Mouse (Mus musculus) spleen, adult 2 months (tissue): ENCODE measurements around the gene Taf9b. TPM values are rescaled to one million over a fixed set of nuclear protein-coding genes. Genes with fewer than 3 reads are reported as not detected.
"Not testable (repeated sequence)": the region's sequence is repeated elsewhere in the genome, so short reads cannot be mapped to it uniquely, and the experiment has no call there.

ENCODE experiments used
- DNase-seq, 2 experiments: peaks; one replicate each; pipeline versions ENCODE4 v3.0.0 to v3.0.0-alpha.2; 2012 to 2021; ENCODE audit warnings: low spot score in 2 of 2, low read depth in 1 of 2
- H3K27ac ChIP-seq: fragments of 200-500 bp; 2 replicates; pipeline ENCODE4 v1.5.1; 2012; ENCODE audit warnings: low read length, inconsistent platforms; ENCODE audit not compliant: insufficient read depth
- H3K27me3 ChIP-seq: fragments of 200-500 bp; 2 replicates; pipeline ENCODE4 v1.6.1; 2012; ENCODE audit warnings: mild to moderate bottlenecking, moderate library complexity, low read length, inconsistent platforms; ENCODE audit not compliant: control insufficient read depth, insufficient read depth
- H3K36me3 ChIP-seq: fragments of 200-500 bp; 2 replicates; pipeline ENCODE4 v1.6.1; 2012; ENCODE audit warnings: mild to moderate bottlenecking, low read length, inconsistent platforms; ENCODE audit not compliant: control insufficient read depth, insufficient read depth
- H3K4me1 ChIP-seq: fragments of 200-500 bp; 2 replicates; pipeline ENCODE4 v1.6.1; 2011; ENCODE audit warnings: inconsistent platforms; ENCODE audit not compliant: control insufficient read depth, insufficient read depth, insufficient read length
- H3K4me3 ChIP-seq: fragments of 200-500 bp; 2 replicates; pipeline ENCODE4 v1.5.1; 2011; ENCODE audit warnings: mild to moderate bottlenecking, inconsistent platforms; ENCODE audit not compliant: insufficient read depth, insufficient read length; ENCODE audit errors: extremely low read depth
- CTCF ChIP-seq: fragments of 200-500 bp; IDR thresholded peaks from 2 replicates; pipeline ENCODE4 v1.5.1; 2011; ENCODE audit warnings: mild to moderate bottlenecking, inconsistent platforms; ENCODE audit not compliant: insufficient read depth, insufficient read length, insufficient replicate concordance; ENCODE audit errors: extremely low read depth
- POLR2A ChIP-seq: fragments of 200-500 bp; IDR thresholded peaks from 2 replicates; pipeline ENCODE4 v1.6.1; 2011; ENCODE audit warnings: low read depth, low read length, inconsistent platforms
- WGBS: fragments of 180-500 bp; shearing (Covaris S2); methylation state at CpG from one replicate; pipeline ENCODE4 v1.1.7; 2018; 5-methylcytosine and 5-hydroxymethylcytosine counted together
- polyA plus RNA-seq: library from polyadenylated mRNA; depleted of rRNA; stranded (reverse); fragments of >200 nt; gene quantifications from 2 replicates; pipeline ENCODE4 v1.2.3, GENCODE M21; 2012; rRNA removed

Taf9b gene
- polyA plus RNA-seq, result 2.2 and 2.4 TPM in 2 replicates

- 91% methylated on average over 25 of the region's 25 CpGs for WGBS
- H3K27me3 ChIP-seq, result no peaks in the 10 kb centered on the region
- H3K27ac ChIP-seq, result no peak within 1 kb of the TSS
- H3K4me1 ChIP-seq, result no peaks in the 10 kb centered on the region
- TF ChIP-seq POLR2A (no peak), CTCF (no peak)
- DNase-seq, result no peak
- H3K4me3 ChIP-seq, result no peak within 1 kb of the TSS
- no peaks in the 10 kb centered on the region for H3K36me3 ChIP-seq
Observed at GRCm38 (mm10) chrX:106221058-106221457, at the start of gene Taf9b. Gene Taf9b (minus strand): TSS chrX:106221158.

- no peaks in the 10 kb centered on the region for H3K4me1 ChIP-seq
- H3K27ac ChIP-seq, result no peak within 1 kb of the TSS
- 78% methylated on average over 4 of the region's 4 CpGs for WGBS
- H3K36me3 ChIP-seq, result no peaks in the 10 kb centered on the region
- no peak for DNase-seq
- no peak for TF ChIP-seq POLR2A
- TF ChIP-seq CTCF, result no peak
- no peak within 1 kb of the TSS for H3K4me3 ChIP-seq
- H3K27me3 ChIP-seq, result no peaks in the 10 kb centered on the region
Observed at GRCm38 (mm10) chrX:106255276-106255675, 34.3 kb upstream of the Taf9b start, which contains the start of gene Fnd3c2. Gene Fnd3c2 (minus strand): TSS chrX:106255376.

- Histone ChIP-seq H3K27me3 (no peaks in the 10 kb centered on the region), H3K27ac (peak overlapping the region; percentile 53; the same call in 1 of the 2 replicates), H3K4me1 (no peaks in the 10 kb centered on the region), H3K4me3 (peak overlapping the region; percentile 75), H3K36me3 (no peaks in the 10 kb centered on the region)
- TF ChIP-seq CTCF (no peak), POLR2A (no peak)
- DNase-seq, result peak; percentile 44 to 58
- WGBS, result 25% methylated on average over 60 of the region's 60 CpGs
Observed at GRCm38 (mm10) chrX:106219171-106220032, 1.6 kb downstream of the Taf9b start.

- DNase-seq, result no peak
- no peaks in the 10 kb centered on the region for H3K4me1 ChIP-seq
- no peaks in the 10 kb centered on the region for H3K27me3 ChIP-seq
- TF ChIP-seq POLR2A (no peak), CTCF (no peak)
- no peak overlapping the region for H3K4me3 ChIP-seq
- 90% methylated on average over 2 of the region's 2 CpGs for WGBS
- no peak overlapping the region for H3K27ac ChIP-seq
- no peaks in the 10 kb centered on the region; the same call in 1 of the 2 replicates for H3K36me3 ChIP-seq
Observed at GRCm38 (mm10) chrX:106209100-106209499, 11.9 kb downstream of the Taf9b start.

GRCm38 (mm10) chrX:106198904-106199303 is 22.1 kb downstream of the Taf9b start:
- Histone ChIP-seq H3K4me3 (no peak overlapping the region), H3K36me3 (peaks cover 12% of the 10 kb centered on the region; the same call in 1 of the 2 replicates), H3K4me1 (no peaks in the 10 kb centered on the region), H3K27ac (no peak overlapping the region), H3K27me3 (no peaks in the 10 kb centered on the region)
- 84% methylated on average over 5 of the region's 5 CpGs for WGBS
- DNase-seq, result no peak
- no peak for TF ChIP-seq POLR2A
- TF ChIP-seq CTCF, result no peak

GRCm38 (mm10) chrX:106197308-106197707 is 23.6 kb downstream of the Taf9b start:
- DNase-seq, result no peak
- 65% methylated on average over 5 of the region's 5 CpGs for WGBS
- no peak for TF ChIP-seq CTCF
- no peak for TF ChIP-seq POLR2A
- no peaks in the 10 kb centered on the region for H3K27me3 ChIP-seq
- no peak overlapping the region for H3K4me3 ChIP-seq
- H3K36me3 ChIP-seq, result peaks cover 10% of the 10 kb centered on the region; the same call in 1 of the 2 replicates
- H3K27ac ChIP-seq, result no peak overlapping the region
- no peaks in the 10 kb centered on the region for H3K4me1 ChIP-seq

GRCm38 (mm10) chrX:106194361-106194760 is 26.6 kb downstream of the Taf9b start:
- H3K27ac ChIP-seq, H3K4me1 ChIP-seq, H3K36me3 ChIP-seq, DNase-seq, H3K4me3 ChIP-seq, H3K27me3 ChIP-seq: not testable (repeated sequence)
- WGBS, result 87% methylated on average over 6 of the region's 6 CpGs
